Mouse (Mus musculus) ovary, adult 18-20 months (tissue): ENCODE data around the gene Ccdc154.

ENCODE experiments used
- DNase-seq: peaks from one replicate; pipeline ENCODE4 v3.0.0; 2022; ENCODE audit warnings: low spot score, mixed read lengths

Gene Ccdc154

GRCm38 (mm10) chr17:25184961-25185360 lies 22.7 kb downstream of the Ccdc154 start:
- DNase-seq = no peak

GRCm38 (mm10) chr17:25187784-25188149 lies 25.5 kb downstream of the Ccdc154 start:
- DNase-seq = no peak

DNA sequence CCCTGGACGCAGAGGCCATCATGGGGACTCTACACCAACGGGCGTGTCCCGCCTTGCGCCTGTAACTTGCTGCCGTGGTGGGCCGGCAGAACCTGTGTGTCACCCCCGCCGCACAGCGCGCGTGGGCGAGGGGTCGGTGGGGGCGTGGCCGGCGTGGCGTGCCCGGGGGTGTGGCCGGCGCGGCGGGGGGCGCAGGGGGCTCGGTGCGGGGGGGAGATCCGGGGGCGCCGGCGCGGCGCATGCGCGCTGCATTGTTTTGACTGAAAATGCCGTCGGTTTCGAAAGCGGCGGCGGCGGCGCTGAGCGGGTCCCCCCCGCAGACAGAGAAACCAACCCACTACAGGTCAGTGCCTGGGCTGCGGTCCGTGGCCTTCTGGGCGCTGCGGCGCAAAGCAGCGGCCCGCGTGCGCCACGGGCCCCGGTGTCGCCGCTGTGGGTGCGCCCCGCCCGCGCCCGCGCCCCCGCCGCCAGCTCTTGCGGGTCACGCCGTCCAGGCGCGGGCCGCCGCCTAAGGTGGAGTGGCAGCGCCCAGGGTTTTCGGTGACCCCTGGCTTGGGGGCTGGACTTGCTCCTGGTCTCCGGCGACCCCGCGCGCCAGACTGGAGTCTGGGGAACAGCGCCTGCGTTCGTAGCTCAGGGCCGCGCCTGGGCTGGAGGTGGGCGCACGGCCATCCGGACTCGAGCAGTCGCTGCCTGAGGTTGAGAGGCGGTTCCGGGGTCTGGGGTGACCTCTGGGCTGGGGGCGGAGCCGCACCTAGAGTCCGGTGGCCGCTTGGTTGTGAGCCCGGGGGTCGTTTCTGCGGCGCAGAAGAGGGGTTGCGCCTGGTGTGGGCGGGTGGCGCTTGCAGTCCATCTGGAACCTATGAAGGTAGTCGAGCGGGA lies 26.1 kb downstream of the Ccdc154 start, which contains the start of gene Unkl:
TSS of gene Unkl (plus strand) at position 248 of the 882 bp plus-strand sequence.
- DNase-seq = peak; percentile 68

- DNase-seq = no peak
Observed at GRCm38 (mm10) chr17:25189091-25189490, 26.8 kb downstream of the Ccdc154 start.

GRCm38 (mm10) chr17:25202401-25202800 lies 40.1 kb downstream of the Ccdc154 start:
- DNase-seq = no peak

- DNase-seq = no peak
Observed at GRCm38 (mm10) chr17:25210006-25210405, 47.7 kb downstream of the Ccdc154 start.

GRCm38 (mm10) chr17:25210680-25211466 lies 48.6 kb downstream of the Ccdc154 start:
- no peak for DNase-seq

DNA sequence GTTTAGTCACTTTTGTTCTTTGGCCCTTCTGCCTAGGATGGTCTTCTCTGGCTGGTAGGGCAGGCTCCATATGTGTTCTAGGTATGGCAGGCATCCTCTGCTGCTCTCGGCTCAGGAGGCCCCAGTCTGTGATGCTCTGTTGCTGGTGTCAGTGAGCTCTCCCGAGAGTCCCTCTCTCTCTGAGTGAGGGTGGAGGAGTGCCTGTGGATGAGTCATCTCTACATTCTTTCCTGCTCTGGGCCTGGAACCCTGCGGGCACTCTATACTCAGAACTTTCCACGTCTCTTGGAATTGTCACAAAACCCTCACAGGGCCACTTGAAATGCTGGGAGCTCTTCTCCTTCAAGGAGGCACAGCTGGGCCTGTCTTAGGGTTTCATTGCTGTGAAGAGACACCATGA lies 49.4 kb downstream of the Ccdc154 start:
- no peak for DNase-seq

- no peak for DNase-seq
Observed at GRCm38 (mm10) chr17:25215431-25215830, 53.2 kb downstream of the Ccdc154 start.

DNA sequence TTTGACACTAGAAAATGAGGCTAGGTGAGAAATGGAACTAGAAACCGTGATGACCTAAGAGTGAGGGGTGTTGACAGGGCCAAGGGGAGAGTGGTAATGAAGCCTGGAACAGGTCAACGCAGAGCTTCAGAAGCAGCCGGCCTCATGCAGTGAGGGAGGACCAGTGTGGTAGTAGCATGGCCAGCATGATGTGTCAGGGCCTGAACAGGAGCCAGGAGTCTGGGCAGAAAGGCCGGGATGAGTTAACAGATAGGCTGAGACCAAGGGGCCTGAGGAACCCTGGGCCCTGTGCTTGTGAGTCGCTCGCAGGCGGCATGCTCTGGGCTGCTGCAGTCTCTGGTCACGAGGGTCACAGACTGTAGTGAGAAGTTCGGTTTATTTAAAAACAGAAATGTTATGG lies 56.7 kb downstream of the Ccdc154 start:
- no peak for DNase-seq

GRCm38 (mm10) chr17:25219492-25220295 lies 57.4 kb downstream of the Ccdc154 start:
- DNase-seq = no peak

GRCm38 (mm10) chr17:25220746-25221145 lies 58.5 kb downstream of the Ccdc154 start:
- no peak for DNase-seq
